Mouse (Mus musculus) right cerebral cortex, adult 18-20 months (tissue): ENCODE measurements around the gene Il11.
A peak's percentile ranks its signal among the peaks of the same experiment; 100 is the strongest.

Source experiments
- DNase-seq: peaks from one replicate; pipeline ENCODE4 v3.0.0; 2022; ENCODE audit warnings: mixed read lengths

The Il11 gene

GRCm38 (mm10) chr7:4788499-4789435 is 6.1 kb upstream of the Il11 start:
- peak; percentile 53 for DNase-seq

DNA sequence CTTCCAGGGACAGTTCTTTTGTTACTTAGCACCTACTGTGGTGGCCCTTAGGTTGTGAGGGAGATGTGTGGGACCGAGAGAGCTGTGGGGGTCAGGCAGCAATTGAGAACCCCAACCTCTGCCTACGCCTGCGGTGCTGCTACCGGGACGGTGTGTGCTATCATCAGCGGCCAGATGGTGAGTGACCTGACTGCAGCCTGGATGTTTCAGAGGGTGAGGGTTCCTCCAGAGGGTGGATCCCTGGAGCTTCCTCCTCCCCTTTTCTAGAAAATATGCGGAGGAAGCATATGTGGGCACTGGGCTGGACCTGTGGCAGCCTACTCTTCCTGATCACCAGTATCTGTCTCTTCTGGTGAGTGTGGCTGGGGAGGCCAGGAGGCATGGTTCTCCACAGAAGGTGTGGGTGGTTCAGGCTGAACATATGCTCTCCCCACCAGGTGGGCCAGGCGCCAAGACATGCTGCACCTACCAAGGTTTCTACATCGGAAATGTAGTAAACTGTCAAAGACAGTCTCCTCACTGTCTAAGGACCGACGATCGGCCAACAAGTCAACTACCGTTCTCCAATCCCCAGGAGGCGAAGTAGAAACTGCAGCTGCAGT is 1.1 kb upstream of the Il11 start:
- DNase-seq, result peak; percentile 60

DNA sequence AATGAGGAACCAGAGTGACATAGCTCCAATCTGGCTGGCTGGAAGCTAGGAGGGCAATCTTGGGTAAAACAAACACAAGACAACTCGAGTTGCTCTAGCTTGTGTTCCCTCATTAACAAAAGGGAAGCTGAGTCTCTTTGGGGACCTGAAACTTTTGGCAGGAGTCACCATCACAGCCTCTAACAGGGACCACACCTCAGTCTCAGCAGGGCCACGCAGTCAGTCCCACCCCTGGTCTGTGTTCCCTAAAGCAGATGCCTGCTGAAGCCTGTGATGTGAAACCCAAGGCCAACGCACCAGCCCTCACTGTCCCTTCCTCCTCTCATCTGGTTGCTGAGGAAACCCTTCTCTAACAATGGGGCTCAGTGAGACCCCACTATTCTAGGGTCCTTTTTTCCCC is 529 bp downstream of the Il11 start:
- no peak for DNase-seq

DNA sequence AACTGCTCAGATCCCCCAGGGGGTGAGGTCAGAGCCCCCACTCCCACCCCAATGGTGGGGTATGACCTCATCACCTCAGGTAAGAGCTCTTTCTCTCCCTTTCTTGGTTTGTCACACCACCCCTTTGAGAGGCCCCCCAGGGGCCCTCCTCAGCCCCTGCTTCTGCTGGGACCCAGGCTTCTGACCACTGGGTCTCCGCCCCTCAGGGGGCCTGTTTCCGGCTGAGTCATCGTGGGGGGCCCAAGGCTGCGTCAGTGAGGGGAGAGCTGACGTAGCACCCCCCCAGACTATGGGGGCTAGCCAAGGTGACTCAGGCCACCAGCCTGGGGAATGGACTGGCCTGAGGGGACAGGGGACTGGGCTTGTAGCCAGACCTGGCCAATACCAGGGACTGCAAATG is 2.7 kb downstream of the Il11 start:
- DNase-seq, result no peak

DNA sequence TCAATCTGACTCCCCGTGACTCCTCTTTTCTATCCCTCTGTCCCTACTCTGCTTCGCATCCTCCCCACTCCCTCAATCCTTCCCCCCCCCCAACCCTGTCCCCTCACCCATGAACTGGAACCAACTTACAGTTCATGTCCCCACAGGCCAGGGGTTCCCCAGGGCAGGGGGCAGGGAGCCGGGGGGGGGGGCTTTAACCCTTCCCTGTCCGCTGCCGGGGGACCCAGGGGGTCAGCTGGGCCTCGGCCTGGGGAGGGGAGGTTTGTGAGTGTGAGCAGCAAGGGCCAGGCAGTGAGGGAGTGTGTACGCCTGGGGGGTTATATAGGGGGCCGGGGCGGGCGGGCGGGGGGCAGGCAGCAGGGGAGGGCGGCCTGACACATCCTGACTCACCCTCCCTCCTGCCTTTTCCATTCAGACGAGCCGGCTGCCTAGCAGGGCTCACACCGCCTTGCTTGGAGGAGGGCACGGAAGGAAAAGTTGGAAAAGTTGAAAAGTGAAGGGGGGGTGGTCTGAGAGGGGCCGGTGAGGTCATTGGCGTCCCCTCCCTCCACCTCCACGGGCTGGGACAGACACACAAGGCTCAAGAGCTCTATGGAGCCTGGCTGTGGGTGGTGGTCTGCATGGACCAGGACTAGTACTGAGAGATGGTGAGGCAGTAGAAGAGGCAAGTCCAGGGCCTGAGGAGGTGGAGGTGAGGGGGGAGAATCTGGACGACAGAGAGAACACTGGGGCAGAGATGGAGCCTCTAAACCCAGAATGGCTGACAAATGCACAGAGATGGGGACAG is 4.6 kb downstream of the Il11 start:
- no peak for DNase-seq

DNA sequence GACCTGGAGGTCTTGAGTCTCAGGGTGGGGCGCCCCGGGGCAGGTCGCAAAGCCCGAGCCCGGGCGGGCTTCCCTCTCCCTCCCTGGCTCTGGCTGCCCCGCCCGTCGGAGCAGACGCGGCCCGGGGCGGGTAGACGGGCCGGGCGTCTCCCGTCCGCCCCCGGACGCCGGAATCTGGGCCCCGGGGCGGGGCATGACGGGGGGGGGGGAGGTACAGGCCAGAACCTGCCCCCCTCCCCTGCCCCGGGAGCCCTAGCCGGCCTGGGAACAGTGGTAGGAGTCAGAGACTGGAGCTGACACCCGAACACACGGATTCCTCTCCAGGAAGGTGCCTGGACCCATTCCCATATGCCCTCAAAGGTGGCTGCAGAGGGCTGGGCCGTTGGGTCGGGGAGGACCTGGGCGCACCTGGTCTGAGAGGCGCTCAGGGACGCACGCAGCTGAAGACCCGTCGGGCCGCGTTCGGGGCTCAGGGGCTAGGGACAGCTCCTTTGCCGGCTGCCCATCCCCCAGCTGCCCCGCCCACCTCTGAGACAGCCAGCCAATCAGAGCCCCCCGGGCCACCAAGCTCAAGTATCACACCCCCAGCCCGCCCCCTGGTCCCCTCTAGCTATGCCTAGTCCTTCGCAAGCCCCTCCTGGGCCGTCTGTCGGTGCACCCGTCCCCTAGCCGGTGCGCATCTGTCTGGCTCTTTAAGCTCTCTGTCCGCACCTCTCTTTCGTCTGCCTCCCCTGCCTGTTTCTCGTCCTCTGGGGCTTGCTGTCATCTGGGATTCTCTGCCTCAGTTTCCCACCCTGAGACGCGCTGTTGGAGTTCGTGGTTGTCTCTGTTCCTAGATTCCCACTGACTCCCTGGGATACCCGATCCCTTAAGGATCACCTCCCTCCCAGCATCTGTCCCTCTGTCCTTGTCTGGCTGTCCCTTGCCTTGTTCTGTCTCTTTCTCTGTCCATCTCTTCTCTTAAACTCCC is 5.5 kb downstream of the Il11 start:
- no peak for DNase-seq

GRCm38 (mm10) chr7:4776131-4776530 is 6.5 kb downstream of the Il11 start:
- no peak for DNase-seq

- DNase-seq, result no peak
Observed at GRCm38 (mm10) chr7:4771202-4771601, 11.5 kb downstream of the Il11 start, which contains the start of gene Fam71e2. Gene Fam71e2, minus strand, starts transcription at chr7:4771302.

DNA sequence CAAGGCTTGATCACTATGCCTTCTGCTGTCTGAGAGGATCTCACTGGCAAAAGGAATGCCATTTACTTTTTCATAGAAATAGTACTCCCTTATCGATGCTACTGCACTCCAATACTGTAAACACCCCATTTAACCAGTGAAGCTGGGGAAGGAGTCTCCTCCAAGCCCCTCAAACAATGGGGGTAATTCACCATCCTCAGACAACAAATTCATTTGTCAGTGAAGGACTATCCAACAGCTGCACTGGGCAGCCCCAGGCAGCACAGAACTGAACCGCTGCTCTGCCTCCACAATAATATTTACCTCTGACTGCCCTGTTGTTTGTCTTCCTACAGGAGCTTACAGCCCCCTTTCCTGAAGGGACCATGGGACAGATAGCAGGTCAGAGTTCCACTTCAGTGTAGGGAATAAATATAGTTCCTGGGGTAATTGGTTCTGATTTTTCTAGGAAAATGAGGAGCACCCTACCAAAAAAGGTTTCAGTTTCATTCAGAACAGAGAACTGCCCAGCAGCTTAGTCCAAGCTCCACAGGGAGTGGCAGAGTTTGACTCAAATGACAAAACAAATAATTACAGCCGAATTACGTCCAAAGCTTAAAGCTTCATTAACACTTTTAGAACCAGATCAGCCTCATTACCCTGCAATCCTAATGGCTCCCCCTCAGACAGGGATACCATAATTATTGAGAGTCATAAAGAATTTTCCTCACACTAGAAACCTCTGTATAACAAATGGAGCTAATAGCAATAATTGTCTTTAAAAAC is 17.5 kb downstream of the Il11 start:
- DNase-seq, result no peak

- no peak for DNase-seq
Observed at GRCm38 (mm10) chr7:4759670-4760069, 23.0 kb downstream of the Il11 start.

GRCm38 (mm10) chr7:4752821-4753570 is 29.7 kb downstream of the Il11 start, which contains the start of gene Cox6b2:
Gene Cox6b2, minus strand, starts transcription at chr7:4753094.
- peak; percentile 42 for DNase-seq

DNA sequence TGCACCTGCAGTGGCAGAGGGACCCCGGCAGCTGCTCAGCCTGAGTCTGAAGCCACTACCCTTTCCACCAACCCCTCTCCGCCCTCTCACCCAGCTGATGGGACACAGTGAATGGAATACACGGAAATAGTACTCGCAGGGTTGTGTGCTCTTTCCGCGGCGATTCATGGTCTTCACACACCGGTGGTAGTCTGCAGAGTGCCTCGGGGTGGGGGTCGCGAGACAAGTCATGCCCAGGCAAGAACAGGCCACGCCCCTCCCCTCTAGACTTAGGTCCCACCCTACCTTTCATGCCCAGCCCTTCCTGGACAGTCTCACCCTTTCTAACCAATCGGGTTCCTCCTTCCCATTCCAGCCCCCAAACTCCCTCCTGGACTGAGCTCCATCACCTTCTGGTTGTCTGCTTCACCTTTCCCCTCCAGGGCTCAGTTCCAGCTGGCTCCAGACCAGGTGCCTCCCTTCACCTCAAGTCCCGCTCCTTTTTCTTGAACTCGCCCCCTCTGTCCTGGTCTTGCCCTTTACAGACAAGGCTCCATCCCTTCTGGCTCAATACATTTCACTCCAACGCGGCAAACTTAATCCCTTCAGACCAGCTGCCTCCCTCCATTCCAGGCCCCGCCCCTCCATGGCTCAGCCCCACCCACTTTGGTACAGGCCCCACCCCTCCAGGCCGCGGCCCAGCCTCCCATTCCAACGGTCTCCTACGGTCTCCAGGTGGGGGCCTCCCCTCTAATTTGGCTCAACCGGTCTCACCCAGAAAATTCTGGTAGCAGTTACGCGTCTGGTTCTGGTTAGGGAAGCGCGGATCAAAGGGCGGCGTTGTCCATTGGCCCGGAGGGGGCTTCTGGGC is 30.5 kb downstream of the Il11 start:
- no peak for DNase-seq

GRCm38 (mm10) chr7:4749169-4749568 is 33.5 kb downstream of the Il11 start:
- no peak for DNase-seq

- DNase-seq, result no peak
Observed at GRCm38 (mm10) chr7:4748321-4748720, 34.3 kb downstream of the Il11 start.

- no peak for DNase-seq
Observed at GRCm38 (mm10) chr7:4747156-4747899, 35.3 kb downstream of the Il11 start.

DNA sequence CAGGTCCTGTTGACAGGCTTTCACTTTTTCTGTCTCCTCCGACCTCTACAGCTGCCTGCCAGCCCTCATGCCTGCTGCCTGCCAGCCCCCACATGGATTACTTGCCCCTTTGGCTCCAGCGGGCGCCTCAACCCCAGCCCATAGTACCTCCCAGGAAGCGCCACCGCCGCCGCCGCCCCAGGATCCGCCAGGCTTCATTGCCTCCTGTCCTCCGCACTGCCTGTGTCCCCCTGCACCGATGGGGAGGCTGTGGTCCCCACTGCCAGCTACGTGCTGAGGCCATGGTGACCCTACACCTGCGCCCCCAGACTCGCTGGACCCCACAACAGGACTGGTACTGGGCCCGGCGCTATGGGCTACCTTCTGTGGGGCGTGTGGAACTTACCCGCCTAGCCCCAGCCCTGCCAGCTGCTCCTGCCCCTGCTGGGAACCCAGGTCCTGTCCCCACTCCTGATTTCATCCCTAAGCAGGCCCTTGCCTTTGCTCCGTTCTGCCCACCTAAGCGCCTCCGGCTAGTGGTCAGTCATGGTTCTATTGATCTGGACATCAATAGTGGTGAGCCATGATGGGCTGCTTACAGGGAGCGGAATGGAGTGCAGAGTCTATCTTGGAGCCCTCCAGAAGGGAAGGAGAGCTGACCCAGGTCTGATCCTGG is 36.2 kb downstream of the Il11 start:
- DNase-seq, result no peak

DNA sequence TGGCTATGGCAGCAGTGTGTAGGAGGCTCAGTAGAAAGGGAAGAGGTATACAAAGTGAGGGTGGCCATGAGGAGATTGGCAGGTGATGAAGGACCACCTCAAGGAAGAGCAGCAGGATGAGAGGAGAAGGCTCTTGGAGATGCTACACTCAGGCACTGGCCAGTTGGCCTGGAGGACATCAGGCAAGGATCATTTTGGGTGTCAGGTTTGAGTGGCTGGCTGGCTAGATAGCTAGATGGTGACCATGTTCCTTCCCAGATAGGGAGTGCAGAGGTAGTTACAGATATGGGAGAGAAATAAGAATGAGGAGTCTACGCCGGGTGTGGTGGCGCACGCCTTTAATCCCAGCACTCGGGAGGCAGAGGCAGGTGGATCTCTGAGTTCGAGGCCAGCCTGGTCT is 37.8 kb downstream of the Il11 start:
- no peak for DNase-seq

GRCm38 (mm10) chr7:4743354-4743753 is 39.3 kb downstream of the Il11 start:
- DNase-seq, result no peak
